Mouse (Mus musculus) thymus, adult 2 months (tissue): ENCODE measurements around the gene Cpm. TPM values are rescaled to one million over a fixed set of nuclear protein-coding genes. Genes with fewer than 3 reads are reported as not detected.

Experiments used
- DNase-seq: peaks from one replicate; pipeline ENCODE4 v3.0.0; 2021
- H3K27ac ChIP-seq: fragments of 200-500 bp; 2 replicates; pipeline ENCODE4 v1.5.1; 2012; ENCODE audit warnings: low read length, control low read depth; ENCODE audit not compliant: control insufficient read depth, insufficient read depth
- H3K27me3 ChIP-seq: fragments of 200-500 bp; 2 replicates; pipeline ENCODE4 v1.6.1; 2012; ENCODE audit warnings: mild to moderate bottlenecking, low read length, moderate library complexity, mixed read lengths; ENCODE audit not compliant: control insufficient read depth, insufficient read depth
- H3K36me3 ChIP-seq: fragments of 200-500 bp; 2 replicates; pipeline ENCODE4 v1.6.1; 2012; ENCODE audit warnings: mild to moderate bottlenecking, low read length, moderate library complexity; ENCODE audit not compliant: control insufficient read depth, insufficient read depth
- H3K4me1 ChIP-seq: fragments of 200-500 bp; replicated peaks from 2 replicates; pipeline ENCODE4 v1.6.1; 2012; ENCODE audit warnings: low read length; ENCODE audit not compliant: control insufficient read depth, insufficient read depth
- H3K4me3 ChIP-seq: fragments of 200-500 bp; 2 replicates; pipeline ENCODE4 v1.5.1; 2012; ENCODE audit warnings: mild to moderate bottlenecking, low read length, control low read depth, moderate library complexity; ENCODE audit not compliant: control insufficient read depth, insufficient read depth
- CTCF ChIP-seq: fragments of 200-500 bp; IDR thresholded peaks from 2 replicates; pipeline ENCODE4 v1.5.1; 2012; ENCODE audit warnings: mild to moderate bottlenecking, control low read depth, low read length, moderate library complexity, borderline replicate concordance; ENCODE audit not compliant: control insufficient read depth, poor library complexity, insufficient read depth; ENCODE audit errors: extremely low read depth
- POLR2A ChIP-seq: fragments of 200-500 bp; IDR thresholded peaks from 2 replicates; pipeline ENCODE4 v1.6.1; 2012; ENCODE audit warnings: mild to moderate bottlenecking, low read length, control low read depth, moderate library complexity; ENCODE audit not compliant: control insufficient read depth, poor library complexity, insufficient read depth; ENCODE audit errors: extremely low read depth
- WGBS: fragments of 180-500 bp; shearing (Covaris S2); methylation state at CpG from one replicate; pipeline ENCODE4 v1.1.7; 2018; 5-methylcytosine and 5-hydroxymethylcytosine counted together
- polyA plus RNA-seq: library from polyadenylated mRNA; depleted of rRNA; stranded (reverse); fragments of >200 nt; gene quantifications from 2 replicates; pipeline ENCODE4 v1.2.3, GENCODE M21; 2012

The Cpm gene
- polyA plus RNA-seq, 1 experiment = 3.2 TPM

DNA sequence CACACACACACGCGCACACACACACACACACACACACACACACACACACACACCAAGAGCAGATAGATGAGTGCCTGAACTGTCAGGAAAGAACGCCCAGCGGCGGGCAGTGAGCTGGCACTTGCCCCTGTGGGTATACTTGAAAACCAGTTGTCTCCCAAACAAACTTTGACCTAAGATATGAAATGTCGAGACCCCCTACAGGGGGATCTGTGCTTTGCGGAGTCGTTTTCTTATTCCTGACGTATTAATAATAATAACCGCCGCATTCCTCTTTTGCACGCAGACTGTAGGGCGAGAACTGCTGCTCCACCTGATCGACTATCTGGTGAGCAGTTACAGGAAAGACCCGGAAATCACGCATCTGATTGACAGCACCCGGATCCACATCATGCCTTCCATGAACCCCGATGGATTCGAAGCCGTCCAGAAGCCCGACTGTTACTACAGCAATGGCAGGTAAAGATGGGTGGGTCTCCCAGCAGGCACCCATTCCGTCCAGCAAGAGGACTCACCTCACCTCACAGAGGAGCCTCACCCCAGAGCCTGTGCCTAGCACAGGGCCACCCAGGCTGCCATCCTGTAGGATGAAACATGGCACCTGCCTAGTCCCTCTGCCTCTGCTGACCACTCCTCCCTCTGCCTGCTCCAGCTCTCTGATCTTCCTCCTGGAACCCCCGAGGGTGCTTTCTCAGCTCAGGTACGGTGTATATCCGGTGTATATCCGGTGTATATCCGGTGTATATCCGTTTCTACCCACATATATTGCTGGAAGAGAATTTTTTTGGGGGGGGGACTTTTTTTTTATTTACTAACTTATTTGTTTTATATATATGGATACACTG, 38.6 kb downstream of the Cpm start:
- DNase-seq = no peak
- H3K27ac ChIP-seq = no peak overlapping the region
- peaks cover 2% of the 10 kb centered on the region; the same call in 1 of the 2 replicates for H3K4me1 ChIP-seq
- WGBS = 95% methylated on average over 28 of the region's 28 CpGs
- H3K36me3 ChIP-seq = no peaks in the 10 kb centered on the region
- TF ChIP-seq CTCF (no peak), POLR2A (no peak)
- H3K27me3 ChIP-seq = no peaks in the 10 kb centered on the region
- H3K4me3 ChIP-seq = no peak overlapping the region

DNA sequence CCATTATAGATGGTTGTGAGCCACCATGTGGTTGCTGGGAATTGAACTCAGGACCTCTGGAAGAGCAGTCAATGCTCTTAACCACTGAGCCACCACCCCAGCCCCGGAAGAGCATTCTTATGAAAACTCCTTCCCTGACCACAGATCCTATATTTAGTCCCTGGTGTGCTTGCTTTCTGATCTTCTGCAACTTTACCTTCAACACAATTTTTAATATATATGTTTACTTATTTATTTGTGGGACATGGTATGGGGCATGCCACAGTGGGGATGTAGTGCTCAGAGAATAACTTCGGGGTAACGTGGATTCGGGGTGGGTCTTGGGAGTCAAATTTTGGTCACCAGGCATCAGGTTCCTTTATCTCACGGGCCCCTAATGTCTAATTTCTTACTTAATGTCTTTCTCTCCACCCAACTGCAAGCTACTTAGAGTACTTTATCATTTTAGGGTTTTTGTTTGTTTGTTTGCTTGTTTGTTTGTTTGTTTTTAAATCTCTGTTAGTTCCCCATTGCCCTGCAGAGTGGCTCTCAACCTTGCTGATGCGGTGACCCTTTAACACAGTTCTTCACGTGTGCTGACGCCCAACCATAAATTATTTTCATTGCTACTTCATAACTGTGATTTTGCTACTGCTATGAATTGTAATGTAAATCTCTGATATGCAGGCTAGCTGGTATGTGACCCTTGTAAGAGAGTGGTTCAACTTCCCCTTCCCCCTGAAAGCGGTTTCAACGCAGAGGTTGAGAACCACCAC, 39.4 kb downstream of the Cpm start:
- Histone ChIP-seq H3K27me3 (no peaks in the 10 kb centered on the region), H3K27ac (no peak overlapping the region), H3K4me1 (no peaks in the 10 kb centered on the region; the same call in 1 of the 2 replicates), H3K4me3 (no peak overlapping the region), H3K36me3 (no peaks in the 10 kb centered on the region)
- DNase-seq = no peak
- TF ChIP-seq POLR2A (no peak), CTCF (no peak)
- 85% methylated on average over 10 of the region's 10 CpGs for WGBS

DNA sequence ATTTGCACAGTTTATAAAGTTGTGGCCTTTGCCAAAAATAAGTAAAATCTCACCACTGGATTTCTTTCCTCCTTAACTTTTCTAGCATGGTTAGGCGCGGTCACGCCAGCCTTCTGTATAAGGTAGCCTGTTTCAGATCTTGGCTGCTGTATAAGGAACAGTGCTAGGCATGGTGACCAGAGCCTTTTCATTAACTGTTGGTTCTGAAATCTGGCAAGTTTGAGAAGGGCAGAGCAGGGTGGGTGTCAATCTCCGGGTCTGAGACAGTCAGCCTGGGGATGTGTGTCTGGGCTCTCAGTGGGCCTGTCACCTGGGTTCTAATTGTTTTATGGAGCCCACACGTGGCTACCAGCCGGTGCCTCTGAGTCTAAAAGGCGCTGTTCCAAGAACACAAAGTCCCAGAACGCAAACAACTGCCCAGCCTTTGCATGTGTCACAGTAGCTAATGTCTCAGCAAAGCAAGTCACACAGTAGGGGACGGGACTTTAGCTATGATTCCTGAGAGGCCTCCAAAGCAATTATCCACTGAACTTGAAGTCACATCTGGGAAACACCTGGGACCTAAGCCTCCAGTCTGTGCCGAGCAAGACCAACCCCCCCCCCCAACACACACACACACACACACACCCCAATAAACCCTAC, 40.3 kb downstream of the Cpm start:
- no peaks in the 10 kb centered on the region; the same call in 1 of the 2 replicates for H3K27me3 ChIP-seq
- no peak overlapping the region for H3K4me3 ChIP-seq
- no peak overlapping the region for H3K27ac ChIP-seq
- no peak for DNase-seq
- 94% methylated on average over 10 of the region's 10 CpGs for WGBS
- no peaks in the 10 kb centered on the region for H3K36me3 ChIP-seq
- no peaks in the 10 kb centered on the region for H3K4me1 ChIP-seq
- TF ChIP-seq CTCF (no peak), POLR2A (no peak)

DNA sequence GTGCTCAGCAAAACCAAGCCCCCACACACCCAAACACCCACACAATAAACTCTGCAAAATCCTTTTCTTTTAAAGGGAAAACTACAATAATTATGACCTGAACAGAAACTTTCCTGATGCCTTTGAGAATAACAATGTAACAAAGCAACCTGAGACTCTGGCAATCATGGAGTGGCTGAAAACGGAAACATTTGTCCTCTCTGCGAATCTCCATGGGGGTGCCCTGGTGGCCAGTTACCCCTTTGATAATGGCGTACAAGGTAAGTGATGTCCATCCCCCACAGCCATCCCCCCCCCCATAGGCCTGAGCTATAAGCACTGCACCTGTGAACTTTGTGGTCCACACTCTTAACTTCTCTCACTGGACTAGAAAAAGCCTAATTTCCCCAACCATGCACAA, 40.8 kb downstream of the Cpm start:
- Histone ChIP-seq H3K27me3 (no peaks in the 10 kb centered on the region; the same call in 1 of the 2 replicates), H3K27ac (no peak overlapping the region), H3K4me3 (no peak overlapping the region), H3K36me3 (no peaks in the 10 kb centered on the region), H3K4me1 (peaks cover 3% of the 10 kb centered on the region; the same call in 1 of the 2 replicates)
- WGBS = 93% methylated on average over 3 of the region's 3 CpGs
- TF ChIP-seq POLR2A = no peak
- TF ChIP-seq CTCF = no peak
- no peak for DNase-seq

DNA sequence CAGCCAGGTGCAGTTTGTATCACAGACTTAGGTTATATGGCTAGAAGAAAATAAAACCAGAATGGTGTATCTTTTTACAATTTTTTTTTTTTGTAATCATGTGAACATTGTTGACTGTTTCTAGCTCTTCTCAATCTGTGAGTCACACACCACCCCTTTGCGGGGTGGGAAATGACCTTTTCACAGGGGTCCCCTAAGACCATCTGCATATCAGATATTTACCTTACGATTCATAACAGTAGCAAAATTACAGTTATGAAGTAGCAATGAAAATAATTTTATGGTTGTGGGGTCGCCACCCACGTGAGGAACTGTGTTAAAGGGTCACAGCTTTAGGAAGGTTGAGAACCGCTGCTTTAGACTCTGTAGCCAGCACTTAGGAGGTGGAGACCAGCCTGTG, 41.5 kb downstream of the Cpm start:
- Histone ChIP-seq H3K4me3 (no peak overlapping the region), H3K36me3 (no peaks in the 10 kb centered on the region), H3K27me3 (no peaks in the 10 kb centered on the region; the same call in 1 of the 2 replicates), H3K4me1 (peaks cover 4% of the 10 kb centered on the region; the same call in 1 of the 2 replicates), H3K27ac (no peak overlapping the region)
- WGBS = 94% methylated on average over 5 of the region's 5 CpGs
- DNase-seq = no peak
- no peak for TF ChIP-seq POLR2A
- TF ChIP-seq CTCF = no peak

DNA sequence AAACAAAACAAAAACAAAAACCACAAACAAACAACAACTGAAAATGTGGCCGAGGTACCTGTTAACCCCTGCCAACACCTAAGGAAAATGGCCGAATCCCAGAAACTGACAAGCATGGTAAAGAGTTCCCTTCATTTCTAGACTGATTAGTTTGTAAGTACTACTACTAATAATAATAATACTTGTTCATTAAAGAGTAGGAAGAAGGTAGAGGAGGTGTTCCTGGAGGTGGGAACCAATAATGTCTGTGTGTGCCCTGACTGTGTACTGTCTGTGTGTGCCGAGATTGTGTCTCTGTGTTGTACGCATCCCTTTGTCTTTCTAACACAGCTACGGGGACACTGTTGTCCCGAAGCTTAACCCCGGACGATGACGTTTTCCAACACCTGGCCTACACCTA, 42.0 kb downstream of the Cpm start:
- no peak for TF ChIP-seq CTCF
- no peak for TF ChIP-seq POLR2A
- 94% methylated on average over 9 of the region's 9 CpGs for WGBS
- no peaks in the 10 kb centered on the region for H3K36me3 ChIP-seq
- H3K4me1 ChIP-seq = peaks cover 6% of the 10 kb centered on the region; the same call in 1 of the 2 replicates
- H3K4me3 ChIP-seq = no peak overlapping the region
- H3K27me3 ChIP-seq = no peaks in the 10 kb centered on the region; the same call in 1 of the 2 replicates
- H3K27ac ChIP-seq = no peak overlapping the region
- no peak for DNase-seq
